Mouse (Mus musculus): Measurements from ENCODE around the gene Gpatch2.

DNA sequence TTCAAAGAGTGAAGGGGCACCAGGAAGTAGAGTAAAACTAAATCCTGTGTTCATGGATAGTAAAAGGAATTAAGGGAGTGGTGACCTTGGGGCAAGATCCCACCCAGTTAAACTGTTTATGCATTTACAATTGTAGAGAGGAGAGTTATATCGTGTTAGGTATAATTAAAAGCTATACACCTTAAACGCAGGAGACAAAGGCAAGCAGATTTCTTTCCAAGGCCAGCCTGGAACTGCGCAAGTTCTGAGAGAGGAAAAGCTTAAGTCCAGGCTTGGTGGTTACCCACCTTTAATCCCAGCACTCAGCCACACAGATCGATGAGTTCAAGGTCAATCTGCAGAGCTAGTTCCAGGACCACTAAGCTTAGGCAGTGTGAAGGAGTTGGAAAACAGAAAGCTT lies 4.6 kb upstream of the Gpatch2 start:
- TF ChIP-seq CTCF (IDR thresholded peaks at IDR 0.05; ENCODE audit: control insufficient read depth, insufficient read depth, low read length) (no peak), POLR2A (IDR thresholded peaks at IDR 0.05; ENCODE audit: borderline replicate concordance, control insufficient read depth, low read depth, low read length) (no peak)

Measured in bone marrow, adult 2 months (tissue).